Mouse (Mus musculus): Measurements from ENCODE around the gene Dnajb14. TPM values are rescaled to one million over a fixed set of nuclear protein-coding genes. Genes with fewer than 3 reads are reported as not detected.
"Not testable (repeated sequence)": the region's sequence is repeated elsewhere in the genome, so short reads cannot be mapped to it uniquely, and the experiment has no call there.

Dnajb14 gene
- polyA plus RNA-seq, 1 experiment from 2014 or later: 16.6 TPM

DNA sequence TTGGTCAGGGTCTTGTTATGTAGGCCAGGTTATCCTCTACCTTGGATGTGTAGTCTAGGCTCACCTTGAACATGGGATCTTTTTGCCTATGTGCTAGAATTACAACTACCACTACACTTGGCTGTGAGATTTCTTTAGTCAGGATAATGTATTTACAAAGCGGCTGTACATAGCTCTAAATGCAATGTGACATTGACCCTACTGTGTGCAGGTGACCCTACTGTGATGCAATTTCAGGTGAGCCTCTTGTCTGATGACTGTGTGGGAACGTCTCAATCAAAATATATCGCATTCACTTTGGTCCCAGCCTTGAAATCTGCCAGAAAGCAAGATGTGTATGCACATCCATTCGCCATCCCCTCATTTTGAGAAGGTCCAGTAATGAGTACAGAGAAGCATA, 90.9 kb downstream of the Dnajb14 start:
- no peaks in the 10 kb centered on the region for H3K27me3 ChIP-seq
- ChIA-PET POLR2A (no interaction called here), CTCF (no interaction called here)
- TF ChIP-seq CTCF (IDR thresholded peaks at IDR 0.05): no peak
- DNase-seq (ENCODE audit: low read depth, low spot score): no peak
- in situ Hi-C loops (cut with MboI; ENCODE audit: low pct_unique_long_range_greater_than_20kb): no loop called here
- no peak for ATAC-seq

DNA sequence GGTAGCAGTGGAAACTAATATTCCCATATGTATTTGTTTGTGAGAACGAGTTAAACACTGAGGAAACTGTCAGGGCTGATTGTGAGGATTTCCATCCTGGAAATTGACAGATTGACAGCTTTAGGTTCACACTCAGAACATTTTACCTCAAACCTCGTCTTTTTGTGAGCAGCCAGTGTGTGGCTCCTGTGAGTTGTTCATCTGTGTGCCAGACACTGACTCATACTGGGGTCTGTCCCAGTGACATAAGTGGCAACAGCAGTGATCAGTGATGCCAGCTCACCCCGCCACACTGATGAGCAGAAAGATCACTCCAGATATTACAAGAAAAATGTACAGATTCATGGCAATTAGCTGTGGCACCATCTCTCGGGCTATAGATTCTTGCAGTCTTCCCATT, 92.0 kb downstream of the Dnajb14 start:
- ChIA-PET POLR2A (no interaction called here), CTCF (no interaction called here)
- in situ Hi-C loops (cut with MboI; ENCODE audit: low pct_unique_long_range_greater_than_20kb): no loop called here
- no peaks in the 10 kb centered on the region for H3K27me3 ChIP-seq
- ATAC-seq (no peak), DNase-seq (ENCODE audit: low read depth, low spot score) (no peak)
- no peak for TF ChIP-seq CTCF (IDR thresholded peaks at IDR 0.05)

GRCm38 (mm10) chr3:137961736-137962385, 94.4 kb downstream of the Dnajb14 start:
- DNase-seq (ENCODE audit: low read depth, low spot score): no peak
- ATAC-seq: no peak
- ChIA-PET CTCF (no interaction called here), POLR2A (interaction anchor here (0.6 kb wide), 1 partner anchor 9 kb away, joined by 3 read pairs; no protein-coding TSS in a partner anchor)
- in situ Hi-C loops (cut with MboI; ENCODE audit: low pct_unique_long_range_greater_than_20kb): no loop called here
- no peaks in the 10 kb centered on the region for H3K27me3 ChIP-seq
- no peak for TF ChIP-seq CTCF (IDR thresholded peaks at IDR 0.05)

DNA sequence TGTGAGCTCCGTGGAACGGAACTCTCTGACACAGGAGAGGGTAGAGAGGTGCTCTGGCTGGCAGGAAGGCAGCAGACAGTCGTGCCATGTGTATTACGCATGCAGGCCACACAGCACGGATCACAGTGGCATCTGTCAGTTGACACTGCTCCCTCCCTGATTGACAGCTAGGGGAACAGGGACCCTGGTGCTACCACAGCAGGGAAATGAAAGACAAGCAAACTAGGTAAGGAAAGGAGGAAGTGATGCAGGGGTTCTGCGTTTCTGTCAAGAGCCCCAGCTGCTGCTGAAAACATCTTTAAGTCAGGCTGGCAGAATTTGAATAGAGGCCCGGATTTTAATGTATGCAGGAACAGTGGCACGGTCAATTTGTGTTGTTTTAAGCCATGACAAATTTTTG, 96.0 kb downstream of the Dnajb14 start:
- ChIA-PET POLR2A (interaction anchor here (1.0 kb wide), 1 partner anchor 16 kb away, joined by 5 read pairs; no protein-coding TSS in a partner anchor), CTCF (no interaction called here)
- in situ Hi-C loops (cut with MboI; ENCODE audit: low pct_unique_long_range_greater_than_20kb): no loop called here
- no peaks in the 10 kb centered on the region for H3K27me3 ChIP-seq
- DNase-seq (ENCODE audit: low read depth, low spot score): no peak
- ATAC-seq: no peak
- TF ChIP-seq CTCF (IDR thresholded peaks at IDR 0.05): no peak

DNA sequence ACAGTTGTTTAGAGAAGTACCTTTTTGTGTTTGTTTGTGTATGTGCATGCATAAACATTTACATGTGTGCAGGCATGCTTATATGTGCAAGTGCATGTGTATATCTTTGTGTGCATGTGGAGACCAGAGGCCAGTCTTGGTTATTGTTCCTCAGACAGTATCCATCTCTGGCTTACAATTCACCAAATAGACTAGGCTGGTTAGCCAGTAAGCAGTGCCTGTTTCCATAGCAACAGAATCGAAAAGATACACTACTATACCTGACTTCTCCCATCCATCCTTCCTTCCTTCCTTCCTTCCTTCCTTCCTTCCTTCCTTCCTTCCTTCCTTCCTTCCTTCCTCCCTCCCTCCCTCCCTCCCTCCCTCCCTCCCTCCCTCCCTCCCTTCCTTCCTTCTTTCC, 96.5 kb downstream of the Dnajb14 start:
- ATAC-seq; DNase-seq (ENCODE audit: low read depth, low spot score); POLR2A ChIA-PET; H3K27me3 ChIP-seq; CTCF ChIA-PET; in situ Hi-C loops (cut with MboI; ENCODE audit: low pct_unique_long_range_greater_than_20kb): not testable (repeated sequence)

Other genes with a start within 250 kb of the Dnajb14 start
- gene Ddit4l, start 246.1 kb upstream of the Dnajb14 start, polyA plus RNA-seq (2021): 29.7 TPM
- not detected for gene Gm21962, start 196.2 kb upstream of the Dnajb14 start, polyA plus RNA-seq (2021)
- 779 TPM for gene H2afz, start 3.2 kb upstream of the Dnajb14 start, polyA plus RNA-seq (2021)
- gene Lamtor3, start 50.8 kb downstream of the Dnajb14 start, polyA plus RNA-seq (2021): 110 TPM
- 4.0 TPM for gene Dapp1, start 113.9 kb downstream of the Dnajb14 start, polyA plus RNA-seq (2021)
- 0.67 TPM for gene 1110002E22Rik, start 197.4 kb downstream of the Dnajb14 start, polyA plus RNA-seq (2021)
- gene Gm5105, start 199.7 kb downstream of the Dnajb14 start, polyA plus RNA-seq (2021): 0.06 TPM

All from Patski (cell line).